Mouse (Mus musculus) ES-E14 (cell line): ENCODE results near the gene Kat7.

Experiments
- CHD2 ChIP-seq: IDR thresholded peaks from 2 replicates; pipeline ENCODE4 v1.6.1; 2014; ENCODE audit warnings: mild to moderate bottlenecking, low read depth, low read length, inconsistent platforms
- HCFC1 ChIP-seq: IDR thresholded peaks from 2 replicates; pipeline ENCODE4 v1.6.1; 2012; ENCODE audit warnings: low read length, inconsistent platforms, borderline replicate concordance; ENCODE audit not compliant: insufficient read depth
- MAFK ChIP-seq: IDR thresholded peaks from 2 replicates; pipeline ENCODE4 v1.6.1; 2014; ENCODE audit warnings: mild to moderate bottlenecking, low read depth, low read length, inconsistent platforms; ENCODE audit not compliant: insufficient read depth
- ZNF384 ChIP-seq: IDR thresholded peaks from 2 replicates; pipeline ENCODE4 v1.6.1; 2012; ENCODE audit warnings: low read depth, low read length, inconsistent platforms

GRCm38 (mm10) chr11:95358263-95358662, 48.2 kb upstream of the Kat7 start:
- TF ChIP-seq CHD2 (no peak), MAFK (no peak), HCFC1 (no peak), ZNF384 (no peak)
